Mouse (Mus musculus): ENCODE measurements at regions not wholly inside any gene's neighbourhood (a gene's known extent, or its start where the extent isn't known, plus 50 kb on each side); places are given as distances from the start of the nearest gene placed in this dataset.

GRCm38 (mm10) chr2:57176547-57176946, 52.7 kb upstream of the Nr4a2 start:
- TF ChIP-seq CTCF (conservative IDR thresholded peaks at IDR 0.05; ENCODE audit: low read length) (no peak), POU5F1 (IDR thresholded peaks at IDR 0.05; ENCODE audit: borderline replicate concordance, low read length) (no peak), NANOG (IDR thresholded peaks at IDR 0.05; ENCODE audit: borderline replicate concordance, low read length) (no peak)

All from E14TG2a.4 (cell line).